Mouse (Mus musculus): Measurements from ENCODE around the gene Cfap46.

The Cfap46 gene

GRCm38 (mm10) chr7:139581801-139582571 is 101.6 kb downstream of the Cfap46 start:
- Histone ChIP-seq H3K4me3 (replicated peaks; ENCODE audit: low read length) (peak overlapping the region; percentile 79), H3K4me1 (replicated peaks; ENCODE audit: low read depth, low read length) (peaks cover 86% of the 10 kb centered on the region), H3K36me3 (ENCODE audit: insufficient read depth, low read length) (no peaks in the 10 kb centered on the region), H3K27me3 (ENCODE audit: insufficient read depth, low read length) (peaks cover 96% of the 10 kb centered on the region), H3K9me3 (ENCODE audit: low read length) (no peaks in the 10 kb centered on the region)
- TF ChIP-seq POU5F1 (IDR thresholded peaks at IDR 0.05; ENCODE audit: borderline replicate concordance, low read length), result no peak
- TF ChIP-seq NANOG (IDR thresholded peaks at IDR 0.05; ENCODE audit: borderline replicate concordance, low read length), result no peak
- no peak for TF ChIP-seq CTCF (conservative IDR thresholded peaks at IDR 0.05; ENCODE audit: low read length)

GRCm38 (mm10) chr7:139580851-139581775 is 102.5 kb downstream of the Cfap46 start:
- TF ChIP-seq CTCF (conservative IDR thresholded peaks at IDR 0.05; ENCODE audit: low read length), result no peak
- TF ChIP-seq NANOG (IDR thresholded peaks at IDR 0.05; ENCODE audit: borderline replicate concordance, low read length), result no peak
- TF ChIP-seq POU5F1 (IDR thresholded peaks at IDR 0.05; ENCODE audit: borderline replicate concordance, low read length), result no peak
- H3K4me1 ChIP-seq (replicated peaks; ENCODE audit: low read depth, low read length), result peaks cover 86% of the 10 kb centered on the region
- peak overlapping the region; percentile 79 for H3K4me3 ChIP-seq (replicated peaks; ENCODE audit: low read length)
- peaks cover 96% of the 10 kb centered on the region for H3K27me3 ChIP-seq (ENCODE audit: insufficient read depth, low read length)
- H3K9me3 ChIP-seq (ENCODE audit: low read length), result no peaks in the 10 kb centered on the region
- no peaks in the 10 kb centered on the region for H3K36me3 ChIP-seq (ENCODE audit: insufficient read depth, low read length)

DNA sequence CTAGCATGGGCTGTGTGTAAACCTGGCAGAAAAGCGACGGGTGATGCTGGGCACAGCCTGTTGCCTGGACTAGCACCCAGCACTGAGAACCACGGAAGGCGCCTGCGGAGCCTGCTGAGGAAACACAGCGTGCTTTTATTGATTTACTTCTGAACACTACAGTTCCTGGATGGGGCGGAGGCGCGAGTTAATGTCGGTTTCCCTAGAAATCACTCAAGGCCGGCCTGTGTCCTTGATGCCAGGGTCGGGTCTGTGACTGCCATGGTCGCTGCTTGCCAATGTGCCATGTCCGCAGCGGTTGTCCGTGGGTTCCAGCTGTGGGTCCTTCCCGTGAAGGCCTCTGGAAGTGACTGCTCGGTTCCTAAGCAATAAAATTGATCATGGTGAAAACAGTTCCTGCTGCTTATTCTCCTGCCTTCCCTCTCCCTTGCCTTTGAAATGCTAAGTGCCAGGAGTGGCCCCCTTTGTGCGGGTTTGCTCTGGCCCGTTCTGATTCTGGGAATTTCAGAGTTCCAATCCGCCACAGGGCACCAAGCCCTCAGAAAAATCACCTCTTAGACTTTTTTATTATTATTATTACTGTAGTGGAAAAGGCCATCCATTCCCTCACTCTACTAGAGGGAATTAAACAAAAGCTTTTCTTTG is 104.2 kb downstream of the Cfap46 start:
- TF ChIP-seq NANOG (IDR thresholded peaks at IDR 0.05; ENCODE audit: borderline replicate concordance, low read length), result 0 out of 2 replicates have a peak, but pooled peaks have one; percentile 25
- 0 out of 2 replicates have a peak, but pooled peaks have one; percentile 24 for TF ChIP-seq POU5F1 (IDR thresholded peaks at IDR 0.05; ENCODE audit: borderline replicate concordance, low read length)
- TF ChIP-seq CTCF (conservative IDR thresholded peaks at IDR 0.05; ENCODE audit: low read length), result no peak
- Histone ChIP-seq H3K9me3 (ENCODE audit: low read length) (no peaks in the 10 kb centered on the region), H3K27me3 (ENCODE audit: insufficient read depth, low read length) (peaks cover 90% of the 10 kb centered on the region), H3K36me3 (ENCODE audit: insufficient read depth, low read length) (no peaks in the 10 kb centered on the region), H3K4me1 (replicated peaks; ENCODE audit: low read depth, low read length) (peaks cover 79% of the 10 kb centered on the region), H3K4me3 (replicated peaks; ENCODE audit: low read length) (peak overlapping the region; percentile 35; the same call in 1 of the 2 replicates)

DNA sequence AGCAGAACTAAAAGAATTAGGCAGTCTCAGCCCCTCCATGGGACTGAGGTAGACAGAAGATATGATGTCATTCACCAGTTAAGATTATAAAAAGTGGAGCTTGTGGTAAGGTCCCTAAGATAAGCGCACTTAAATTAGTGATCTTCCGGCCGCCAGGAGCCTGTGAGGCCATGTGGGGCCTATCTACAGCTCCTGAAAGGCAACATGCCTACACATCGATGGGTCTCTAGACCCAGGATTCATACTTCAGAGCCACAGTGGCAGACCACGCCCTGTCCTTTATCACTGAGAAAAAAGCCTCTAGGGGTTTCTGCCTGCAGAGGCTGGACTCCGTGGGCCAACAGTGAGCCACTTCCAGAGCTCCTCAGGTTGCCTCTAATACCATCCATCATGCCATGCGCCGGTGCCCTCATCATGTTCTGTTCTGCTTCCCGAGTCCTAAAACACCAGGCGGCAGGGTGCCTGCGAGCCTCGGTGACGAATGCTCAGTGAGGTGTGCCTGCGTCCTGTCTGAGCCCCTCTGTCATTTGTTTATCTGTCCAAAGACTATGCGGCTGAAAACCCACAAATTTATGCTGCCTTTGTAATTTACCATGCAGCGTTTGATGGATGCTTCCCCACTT is 107.4 kb downstream of the Cfap46 start:
- no peak for TF ChIP-seq NANOG (IDR thresholded peaks at IDR 0.05; ENCODE audit: borderline replicate concordance, low read length)
- TF ChIP-seq CTCF (conservative IDR thresholded peaks at IDR 0.05; ENCODE audit: low read length), result no peak
- no peak for TF ChIP-seq POU5F1 (IDR thresholded peaks at IDR 0.05; ENCODE audit: borderline replicate concordance, low read length)
- no peaks in the 10 kb centered on the region for H3K36me3 ChIP-seq (ENCODE audit: insufficient read depth, low read length)
- peaks cover 60% of the 10 kb centered on the region for H3K4me1 ChIP-seq (replicated peaks; ENCODE audit: low read depth, low read length)
- no peaks in the 10 kb centered on the region for H3K9me3 ChIP-seq (ENCODE audit: low read length)
- H3K27me3 ChIP-seq (ENCODE audit: insufficient read depth, low read length), result peaks cover 58% of the 10 kb centered on the region
- peak overlapping the region; percentile 27; the same call in 1 of the 2 replicates for H3K4me3 ChIP-seq (replicated peaks; ENCODE audit: low read length)

DNA sequence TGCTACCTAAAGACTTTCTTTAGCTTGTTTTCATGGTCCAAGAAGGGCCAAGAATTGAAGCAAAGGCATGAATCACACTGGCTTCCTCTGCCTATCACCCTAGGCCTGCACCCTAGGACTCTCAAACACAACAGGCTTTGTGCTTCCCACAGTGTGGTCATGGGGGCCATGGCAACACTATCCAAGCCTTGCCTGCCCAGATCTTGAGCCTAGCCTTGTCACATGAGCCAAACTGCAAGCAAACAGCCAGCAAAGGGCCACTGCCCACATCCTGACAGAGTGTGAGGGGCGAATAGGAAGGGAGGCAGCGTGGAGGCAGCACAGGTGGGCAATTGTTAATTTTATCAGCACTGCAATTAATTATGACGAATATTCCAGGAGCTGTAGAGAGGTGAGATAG is 111.0 kb downstream of the Cfap46 start:
- Histone ChIP-seq H3K4me1 (replicated peaks; ENCODE audit: low read depth, low read length) (peaks cover 25% of the 10 kb centered on the region), H3K9me3 (ENCODE audit: low read length) (no peaks in the 10 kb centered on the region), H3K4me3 (replicated peaks; ENCODE audit: low read length) (no peak overlapping the region), H3K36me3 (ENCODE audit: insufficient read depth, low read length) (peaks cover 3% of the 10 kb centered on the region; the same call in 1 of the 2 replicates), H3K27me3 (ENCODE audit: insufficient read depth, low read length) (peaks cover 26% of the 10 kb centered on the region)
- TF ChIP-seq CTCF (conservative IDR thresholded peaks at IDR 0.05; ENCODE audit: low read length), result no peak
- TF ChIP-seq NANOG (IDR thresholded peaks at IDR 0.05; ENCODE audit: borderline replicate concordance, low read length), result no peak
- no peak for TF ChIP-seq POU5F1 (IDR thresholded peaks at IDR 0.05; ENCODE audit: borderline replicate concordance, low read length)

DNA sequence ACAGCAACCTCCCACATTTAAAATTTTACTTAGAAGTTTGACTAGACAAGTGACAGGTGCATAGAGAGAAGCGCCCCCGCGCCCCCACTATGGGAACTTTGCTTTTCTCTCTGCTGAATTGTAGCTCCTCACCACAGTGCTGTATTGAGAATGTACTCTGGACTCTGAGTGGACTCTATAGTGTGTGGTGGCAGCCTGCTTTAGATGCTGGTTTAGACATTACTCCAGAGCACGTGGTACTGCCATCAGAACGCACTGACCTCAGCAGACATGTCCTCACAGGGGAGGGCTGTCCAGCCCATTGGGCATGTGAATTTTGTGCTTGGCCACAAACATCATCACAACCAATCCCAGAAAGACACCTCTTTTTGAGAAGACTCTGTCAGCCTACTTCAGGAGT is 112.8 kb downstream of the Cfap46 start:
- no peak overlapping the region for H3K4me3 ChIP-seq (replicated peaks; ENCODE audit: low read length)
- peaks cover 8% of the 10 kb centered on the region for H3K27me3 ChIP-seq (ENCODE audit: insufficient read depth, low read length)

DNA sequence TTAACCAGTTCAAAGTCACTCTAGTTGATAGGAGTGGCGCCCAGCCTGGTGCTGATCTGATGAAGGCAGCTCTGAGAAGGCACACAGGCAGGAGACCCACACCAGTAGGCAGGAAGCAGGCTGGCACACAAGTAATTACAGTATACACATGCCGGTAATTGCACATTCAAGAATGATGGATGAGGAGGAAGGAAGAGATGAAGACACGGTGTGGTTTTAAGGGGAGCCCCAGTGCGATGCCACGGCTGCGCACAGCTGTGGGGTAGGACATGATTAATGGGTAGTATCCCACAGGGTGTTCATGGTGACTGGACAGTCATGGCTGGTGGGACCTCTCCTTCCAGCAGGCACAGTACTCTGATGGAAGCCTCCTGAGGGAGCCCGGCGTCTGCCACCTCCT is 117.1 kb downstream of the Cfap46 start:
- Histone ChIP-seq H3K9me3 (ENCODE audit: low read length) (no peaks in the 10 kb centered on the region), H3K4me1 (replicated peaks; ENCODE audit: low read depth, low read length) (no peaks in the 10 kb centered on the region), H3K36me3 (ENCODE audit: insufficient read depth, low read length) (peaks cover 4% of the 10 kb centered on the region; the same call in 1 of the 2 replicates), H3K4me3 (replicated peaks; ENCODE audit: low read length) (no peak overlapping the region), H3K27me3 (ENCODE audit: insufficient read depth, low read length) (no peaks in the 10 kb centered on the region)
- TF ChIP-seq POU5F1 (IDR thresholded peaks at IDR 0.05; ENCODE audit: borderline replicate concordance, low read length) (no peak), CTCF (conservative IDR thresholded peaks at IDR 0.05; ENCODE audit: low read length) (no peak), NANOG (IDR thresholded peaks at IDR 0.05; ENCODE audit: borderline replicate concordance, low read length) (no peak)

More for the DNA sequence above, 112.8 kb downstream of the Cfap46 start:
- Histone ChIP-seq H3K9me3 (ENCODE audit: low read length) (no peaks in the 10 kb centered on the region), H3K4me1 (replicated peaks; ENCODE audit: low read depth, low read length) (peaks cover 6% of the 10 kb centered on the region), H3K36me3 (ENCODE audit: insufficient read depth, low read length) (peaks cover 4% of the 10 kb centered on the region; the same call in 1 of the 2 replicates)
- TF ChIP-seq CTCF (conservative IDR thresholded peaks at IDR 0.05; ENCODE audit: low read length) (no peak), NANOG (IDR thresholded peaks at IDR 0.05; ENCODE audit: borderline replicate concordance, low read length) (no peak), POU5F1 (IDR thresholded peaks at IDR 0.05; ENCODE audit: borderline replicate concordance, low read length) (no peak)
